Mouse (Mus musculus): ENCODE data around the gene Lingo2. TPM values are rescaled to one million over a fixed set of nuclear protein-coding genes. Genes with fewer than 3 reads are reported as not detected.
A peak's percentile ranks its signal among the peaks of the same experiment; 100 is the strongest.

Lingo2 gene
- polyA plus RNA-seq (2015; fragmentation: Nextera tagmentation; extraction: Ambion mirVana) = 71.1 and 75.0 TPM in 2 replicates

GRCm38 (mm10) chr4:36951150-36951954 lies at the start of gene Lingo2:
TSS of gene Lingo2 (minus strand) at chr4:36951747.
- Histone ChIP-seq H3K36me3 (ENCODE audit: control insufficient read depth, insufficient read depth, low read length) (no peaks in the 10 kb centered on the region), H3K4me1 (ENCODE audit: control insufficient read depth, insufficient read depth, low read depth, low read length) (no peaks in the 10 kb centered on the region), H3K4me3 (ENCODE audit: low read length) (peak within 1 kb of the TSS; percentile 61), H3K27ac (ENCODE audit: low read depth, low read length) (peak within 1 kb of the TSS; percentile 55), H3K9ac (ENCODE audit: low read depth, low read length) (peak within 1 kb of the TSS; percentile 66), H3K9me3 (ENCODE audit: control insufficient read depth, low read length) (no peaks in the 10 kb centered on the region), H3K27me3 (replicated peaks; ENCODE audit: control insufficient read depth, insufficient read depth, low read length) (no peaks in the 10 kb centered on the region), H3K4me2 (ENCODE audit: low read length) (peak within 1 kb of the TSS; percentile 69)
- WGBS = under 1% methylated on average over 35 of the region's 61 CpGs
- peak; percentile 53 for ATAC-seq

GRCm38 (mm10) chr4:36973358-36973757 lies 21.8 kb upstream of the Lingo2 start:
- 86% methylated on average over 4 of the region's 4 CpGs for WGBS
- Histone ChIP-seq H3K9me3 (ENCODE audit: control insufficient read depth, low read length) (no peaks in the 10 kb centered on the region), H3K4me2 (ENCODE audit: low read length) (no peak overlapping the region), H3K27ac (ENCODE audit: low read depth, low read length) (no peak overlapping the region), H3K4me1 (ENCODE audit: control insufficient read depth, insufficient read depth, low read depth, low read length) (no peaks in the 10 kb centered on the region), H3K27me3 (replicated peaks; ENCODE audit: control insufficient read depth, insufficient read depth, low read length) (no peaks in the 10 kb centered on the region), H3K9ac (ENCODE audit: low read depth, low read length) (no peak overlapping the region), H3K36me3 (ENCODE audit: control insufficient read depth, insufficient read depth, low read length) (no peaks in the 10 kb centered on the region), H3K4me3 (ENCODE audit: low read length) (no peak overlapping the region)
- ATAC-seq = no peak

GRCm38 (mm10) chr4:36952431-36953429 lies 1.2 kb upstream of the Lingo2 start:
- Histone ChIP-seq H3K9ac (ENCODE audit: low read depth, low read length) (peak overlapping the region; percentile 39; the same call in 1 of the 2 replicates), H3K4me3 (ENCODE audit: low read length) (peak overlapping the region; percentile 61), H3K4me1 (ENCODE audit: control insufficient read depth, insufficient read depth, low read depth, low read length) (no peaks in the 10 kb centered on the region), H3K9me3 (ENCODE audit: control insufficient read depth, low read length) (no peaks in the 10 kb centered on the region), H3K36me3 (ENCODE audit: control insufficient read depth, insufficient read depth, low read length) (no peaks in the 10 kb centered on the region), H3K4me2 (ENCODE audit: low read length) (peak overlapping the region; percentile 69), H3K27me3 (replicated peaks; ENCODE audit: control insufficient read depth, insufficient read depth, low read length) (no peaks in the 10 kb centered on the region), H3K27ac (ENCODE audit: low read depth, low read length) (no peak overlapping the region)
- 6% methylated on average over 20 of the region's 20 CpGs for WGBS
- ATAC-seq = no peak

- Histone ChIP-seq H3K4me3 (ENCODE audit: low read length) (peak overlapping the region; percentile 61), H3K4me2 (ENCODE audit: low read length) (peak overlapping the region; percentile 69), H3K9me3 (ENCODE audit: control insufficient read depth, low read length) (no peaks in the 10 kb centered on the region), H3K27ac (ENCODE audit: low read depth, low read length) (peak overlapping the region; percentile 55; the same call in 1 of the 2 replicates), H3K27me3 (replicated peaks; ENCODE audit: control insufficient read depth, insufficient read depth, low read length) (no peaks in the 10 kb centered on the region), H3K36me3 (ENCODE audit: control insufficient read depth, insufficient read depth, low read length) (no peaks in the 10 kb centered on the region), H3K4me1 (ENCODE audit: control insufficient read depth, insufficient read depth, low read depth, low read length) (no peaks in the 10 kb centered on the region), H3K9ac (ENCODE audit: low read depth, low read length) (peak overlapping the region; percentile 66)
- 0% methylated on average over 7 of the region's 7 CpGs for WGBS
- no peak; the same call in 1 of the 2 replicates for ATAC-seq
Observed at GRCm38 (mm10) chr4:36951955-36952215, 338 bp upstream of the Lingo2 start.

- ATAC-seq = peak; percentile 46
- peak overlapping the region; percentile 61 for H3K4me3 ChIP-seq (ENCODE audit: low read length)
- H3K4me2 ChIP-seq (ENCODE audit: low read length) = peak overlapping the region; percentile 69
- peak overlapping the region; percentile 66 for H3K9ac ChIP-seq (ENCODE audit: low read depth, low read length)
- H3K4me1 ChIP-seq (ENCODE audit: control insufficient read depth, insufficient read depth, low read depth, low read length) = no peaks in the 10 kb centered on the region
- WGBS = under 1% methylated on average over 11 of the region's 11 CpGs
- H3K36me3 ChIP-seq (ENCODE audit: control insufficient read depth, insufficient read depth, low read length) = no peaks in the 10 kb centered on the region
- H3K27me3 ChIP-seq (replicated peaks; ENCODE audit: control insufficient read depth, insufficient read depth, low read length) = no peaks in the 10 kb centered on the region
- no peaks in the 10 kb centered on the region for H3K9me3 ChIP-seq (ENCODE audit: control insufficient read depth, low read length)
- H3K27ac ChIP-seq (ENCODE audit: low read depth, low read length) = peak overlapping the region; percentile 55
Observed at GRCm38 (mm10) chr4:36950790-36951149, 777 bp downstream of the Lingo2 start.

GRCm38 (mm10) chr4:36950021-36950751 lies 1.4 kb downstream of the Lingo2 start:
- Histone ChIP-seq H3K4me1 (ENCODE audit: control insufficient read depth, insufficient read depth, low read depth, low read length) (no peaks in the 10 kb centered on the region), H3K4me3 (ENCODE audit: low read length) (peak overlapping the region; percentile 61), H3K27me3 (replicated peaks; ENCODE audit: control insufficient read depth, insufficient read depth, low read length) (no peaks in the 10 kb centered on the region), H3K9me3 (ENCODE audit: control insufficient read depth, low read length) (no peaks in the 10 kb centered on the region), H3K36me3 (ENCODE audit: control insufficient read depth, insufficient read depth, low read length) (no peaks in the 10 kb centered on the region), H3K27ac (ENCODE audit: low read depth, low read length) (peak overlapping the region; percentile 55), H3K9ac (ENCODE audit: low read depth, low read length) (peak overlapping the region; percentile 66), H3K4me2 (ENCODE audit: low read length) (peak overlapping the region; percentile 69)
- peak; percentile 90 for ATAC-seq
- under 1% methylated on average over 36 of the region's 43 CpGs for WGBS

- H3K9me3 ChIP-seq (ENCODE audit: control insufficient read depth, low read length) = no peaks in the 10 kb centered on the region
- H3K27me3 ChIP-seq (replicated peaks; ENCODE audit: control insufficient read depth, insufficient read depth, low read length) = no peaks in the 10 kb centered on the region
- WGBS = 93% methylated on average over 1 of the region's 1 CpGs
- no peaks in the 10 kb centered on the region for H3K4me1 ChIP-seq (ENCODE audit: control insufficient read depth, insufficient read depth, low read depth, low read length)
- H3K4me3 ChIP-seq (ENCODE audit: low read length) = no peak overlapping the region
- H3K4me2 ChIP-seq (ENCODE audit: low read length) = no peak overlapping the region
- no peak overlapping the region for H3K9ac ChIP-seq (ENCODE audit: low read depth, low read length)
- H3K27ac ChIP-seq (ENCODE audit: low read depth, low read length) = no peak overlapping the region
- no peaks in the 10 kb centered on the region for H3K36me3 ChIP-seq (ENCODE audit: control insufficient read depth, insufficient read depth, low read length)
- ATAC-seq = no peak
Observed at GRCm38 (mm10) chr4:36890810-36891209, 60.7 kb downstream of the Lingo2 start.

GRCm38 (mm10) chr4:36890365-36890764 lies 61.2 kb downstream of the Lingo2 start:
- no peaks in the 10 kb centered on the region for H3K9me3 ChIP-seq (ENCODE audit: control insufficient read depth, low read length)
- WGBS = 88% methylated on average over 3 of the region's 3 CpGs
- H3K4me2 ChIP-seq (ENCODE audit: low read length) = no peak overlapping the region
- ATAC-seq = no peak
- no peak overlapping the region for H3K9ac ChIP-seq (ENCODE audit: low read depth, low read length)
- H3K27me3 ChIP-seq (replicated peaks; ENCODE audit: control insufficient read depth, insufficient read depth, low read length) = no peaks in the 10 kb centered on the region
- no peaks in the 10 kb centered on the region for H3K4me1 ChIP-seq (ENCODE audit: control insufficient read depth, insufficient read depth, low read depth, low read length)
- no peaks in the 10 kb centered on the region for H3K36me3 ChIP-seq (ENCODE audit: control insufficient read depth, insufficient read depth, low read length)
- H3K4me3 ChIP-seq (ENCODE audit: low read length) = no peak overlapping the region
- H3K27ac ChIP-seq (ENCODE audit: low read depth, low read length) = no peak overlapping the region

Data from hindbrain, embryonic 16.5 days (tissue).